Mouse (Mus musculus): ENCODE measurements at regions not wholly inside any gene's neighbourhood (a gene's known extent, or its start where the extent isn't known, plus 50 kb on each side); places are given as distances from the start of the nearest gene placed in this dataset.

DNA sequence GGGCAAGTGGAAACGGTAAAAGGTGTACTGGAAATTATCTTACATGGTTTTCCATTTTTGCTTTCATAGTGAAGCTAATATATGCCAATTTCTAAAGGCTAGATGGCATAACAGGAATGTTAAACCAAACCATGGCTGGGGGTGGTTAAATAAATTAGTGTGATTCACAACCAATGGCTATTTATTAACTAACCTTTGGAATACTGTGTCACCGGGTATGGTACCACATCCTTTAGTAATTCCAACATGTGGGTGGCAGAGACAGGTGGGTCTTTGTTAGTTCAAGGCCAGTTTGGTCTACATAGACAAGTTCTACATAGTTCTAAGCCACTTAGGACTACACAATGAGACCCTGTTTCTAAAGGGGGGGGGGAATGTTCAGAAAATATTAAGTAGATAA, 179.8 kb upstream of the Plxnc1 start:
- no peak overlapping the region for H3K4me2 ChIP-seq (ENCODE audit: low read length)

DNA sequence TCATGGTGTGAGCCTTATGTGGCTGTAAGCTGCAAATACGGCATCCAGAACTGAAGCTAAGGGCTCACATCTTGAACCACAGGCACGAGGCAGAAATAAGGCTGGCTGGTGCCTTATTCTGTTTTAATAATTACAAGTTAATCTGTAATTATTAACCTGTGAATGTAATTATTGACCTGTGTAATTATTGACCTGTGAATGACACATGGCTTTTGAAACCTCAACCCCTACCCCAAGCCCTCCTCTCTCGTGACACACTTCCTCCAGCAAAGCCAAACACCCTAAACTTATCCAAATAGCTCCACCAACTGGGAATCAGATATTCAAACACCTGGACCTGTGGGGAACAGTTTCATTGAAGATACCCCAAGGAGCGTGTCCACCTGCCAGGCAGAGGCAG, 175.4 kb upstream of the Plxnc1 start:
- Histone ChIP-seq H3K9me3 (ENCODE audit: control insufficient read depth, low read length) (no peaks in the 10 kb centered on the region), H3K9ac (replicated peaks; ENCODE audit: low read length) (no peak overlapping the region), H3K36me3 (ENCODE audit: control insufficient read depth, insufficient read depth, low read length) (no peaks in the 10 kb centered on the region), H3K4me1 (ENCODE audit: control insufficient read depth, insufficient read depth, low read length) (no peaks in the 10 kb centered on the region), H3K4me2 (ENCODE audit: low read length) (no peak overlapping the region), H3K4me3 (replicated peaks; ENCODE audit: low read depth, low read length) (no peak overlapping the region), H3K27ac (replicated peaks; ENCODE audit: low read depth, low read length) (no peak overlapping the region), H3K27me3 (ENCODE audit: control insufficient read depth, insufficient read depth, low read length) (no peaks in the 10 kb centered on the region)
- ATAC-seq (ENCODE audit: low FRiP score, low TSS enrichment) (no peak), DNase-seq (no peak)
- 81% methylated on average over 4 of the region's 4 CpGs for WGBS

More for the DNA sequence above, 179.8 kb upstream of the Plxnc1 start:
- Histone ChIP-seq H3K4me1 (ENCODE audit: control insufficient read depth, insufficient read depth, low read length) (no peaks in the 10 kb centered on the region), H3K9me3 (ENCODE audit: control insufficient read depth, low read length) (no peaks in the 10 kb centered on the region), H3K9ac (replicated peaks; ENCODE audit: low read length) (no peak overlapping the region), H3K27ac (replicated peaks; ENCODE audit: low read depth, low read length) (no peak overlapping the region), H3K4me3 (replicated peaks; ENCODE audit: low read depth, low read length) (no peak overlapping the region), H3K27me3 (ENCODE audit: control insufficient read depth, insufficient read depth, low read length) (no peaks in the 10 kb centered on the region), H3K36me3 (ENCODE audit: control insufficient read depth, insufficient read depth, low read length) (no peaks in the 10 kb centered on the region)
- no peak for DNase-seq
- 89% methylated on average over 2 of the region's 2 CpGs for WGBS
- no peak for ATAC-seq (ENCODE audit: low FRiP score, low TSS enrichment)

DNA sequence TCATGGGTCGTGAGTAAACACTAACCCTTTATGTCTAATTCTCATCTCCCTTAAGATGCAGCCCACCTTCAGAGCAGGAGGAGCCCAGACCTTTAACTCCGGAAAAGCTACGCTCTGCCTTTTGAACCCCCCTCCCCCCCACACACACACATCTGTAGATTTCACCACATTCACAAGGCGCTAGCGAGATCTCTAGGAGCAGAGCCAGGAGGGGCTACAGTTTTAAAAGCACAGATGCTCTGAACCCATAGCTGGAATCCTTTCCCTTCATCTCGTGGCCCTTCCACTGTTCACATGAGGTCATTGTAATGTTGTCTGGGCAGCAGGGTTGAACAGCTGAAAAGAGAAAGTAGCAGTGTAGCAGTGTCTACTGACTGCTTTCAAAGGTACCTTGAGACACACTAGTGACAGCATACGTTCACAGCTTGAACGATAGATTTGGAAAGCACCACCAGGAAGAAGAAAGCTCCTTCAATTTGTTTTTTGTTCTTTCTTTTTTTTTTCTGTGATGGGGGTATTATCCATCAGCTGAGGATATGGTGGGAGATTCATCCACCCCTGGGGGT, 174.2 kb upstream of the Plxnc1 start:
- H3K27ac ChIP-seq (replicated peaks; ENCODE audit: low read depth, low read length), result no peak overlapping the region
- no peak overlapping the region for H3K4me3 ChIP-seq (replicated peaks; ENCODE audit: low read depth, low read length)
- H3K36me3 ChIP-seq (ENCODE audit: control insufficient read depth, insufficient read depth, low read length), result no peaks in the 10 kb centered on the region
- no peak for DNase-seq
- 65% methylated on average over 8 of the region's 8 CpGs for WGBS
- no peaks in the 10 kb centered on the region for H3K9me3 ChIP-seq (ENCODE audit: control insufficient read depth, low read length)
- H3K4me2 ChIP-seq (ENCODE audit: low read length), result no peak overlapping the region
- no peaks in the 10 kb centered on the region for H3K27me3 ChIP-seq (ENCODE audit: control insufficient read depth, insufficient read depth, low read length)
- ATAC-seq (ENCODE audit: low FRiP score, low TSS enrichment), result no peak
- H3K4me1 ChIP-seq (ENCODE audit: control insufficient read depth, insufficient read depth, low read length), result no peaks in the 10 kb centered on the region
- H3K9ac ChIP-seq (replicated peaks; ENCODE audit: low read length), result no peak overlapping the region

DNA sequence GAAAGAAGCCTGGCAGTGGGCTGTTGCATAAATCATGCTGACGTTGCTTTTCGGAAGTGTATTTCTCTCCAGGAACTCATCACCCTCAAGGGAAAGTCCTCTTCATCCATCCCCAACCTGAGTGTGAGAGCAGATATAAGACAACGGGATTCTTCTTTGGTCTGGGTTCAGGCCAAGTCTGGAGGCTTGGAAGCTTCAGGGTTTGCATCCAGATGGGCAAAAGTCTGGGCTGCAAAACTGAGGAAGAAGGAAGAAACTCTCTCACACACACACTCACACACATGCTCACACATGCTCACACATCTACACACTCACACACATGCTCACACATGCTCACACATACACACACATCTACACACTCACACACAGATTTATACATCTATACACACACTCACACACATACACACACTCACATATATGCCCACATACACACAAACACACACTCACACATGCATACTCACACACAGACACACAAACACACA, 173.1 kb upstream of the Plxnc1 start:
- DNase-seq, result no peak
- Histone ChIP-seq H3K4me3 (replicated peaks; ENCODE audit: low read depth, low read length) (no peak overlapping the region), H3K27ac (replicated peaks; ENCODE audit: low read depth, low read length) (no peak overlapping the region), H3K9ac (replicated peaks; ENCODE audit: low read length) (no peak overlapping the region), H3K27me3 (ENCODE audit: control insufficient read depth, insufficient read depth, low read length) (no peaks in the 10 kb centered on the region), H3K4me2 (ENCODE audit: low read length) (no peak overlapping the region), H3K9me3 (ENCODE audit: control insufficient read depth, low read length) (no peaks in the 10 kb centered on the region), H3K4me1 (ENCODE audit: control insufficient read depth, insufficient read depth, low read length) (no peaks in the 10 kb centered on the region), H3K36me3 (ENCODE audit: control insufficient read depth, insufficient read depth, low read length) (no peaks in the 10 kb centered on the region)
- no peak for ATAC-seq (ENCODE audit: low FRiP score, low TSS enrichment)
- 81% methylated on average over 3 of the region's 3 CpGs for WGBS

DNA sequence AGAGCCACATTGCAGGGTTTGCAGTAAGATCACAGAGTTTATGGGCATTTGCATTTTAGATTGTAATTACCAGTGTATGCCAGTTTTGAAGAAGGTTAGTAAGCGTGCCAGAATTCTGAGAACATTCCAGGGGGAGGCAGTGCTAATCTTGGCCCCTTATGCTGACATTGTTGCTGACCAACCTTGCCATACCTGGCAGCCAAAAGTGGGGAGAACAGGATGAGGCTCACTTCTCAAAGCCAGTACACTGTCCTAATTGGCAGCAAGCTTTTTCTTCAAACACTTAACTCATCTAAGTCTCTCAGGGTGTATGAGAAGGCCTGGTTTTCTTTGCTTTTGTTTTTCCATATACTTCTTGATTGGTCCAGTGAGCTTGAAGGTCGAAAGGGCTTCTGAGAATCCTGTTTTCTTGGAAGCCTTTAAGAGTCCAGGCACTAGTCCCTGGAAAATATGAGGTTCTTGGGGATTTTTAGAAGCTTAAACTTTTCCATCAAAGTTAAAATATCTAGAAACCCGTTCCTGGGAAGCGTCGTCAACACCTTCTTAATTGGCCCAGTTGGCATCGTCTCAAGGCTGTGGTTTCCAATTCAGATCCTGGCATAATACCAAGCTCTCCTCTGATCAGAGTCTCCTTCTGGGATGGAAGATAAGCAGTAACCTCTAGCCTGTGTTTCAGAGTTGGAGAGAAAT, 172.6 kb upstream of the Plxnc1 start:
- Histone ChIP-seq H3K4me1 (ENCODE audit: control insufficient read depth, insufficient read depth, low read length) (no peaks in the 10 kb centered on the region), H3K9ac (replicated peaks; ENCODE audit: low read length) (no peak overlapping the region), H3K36me3 (ENCODE audit: control insufficient read depth, insufficient read depth, low read length) (no peaks in the 10 kb centered on the region), H3K4me3 (replicated peaks; ENCODE audit: low read depth, low read length) (no peak overlapping the region), H3K9me3 (ENCODE audit: control insufficient read depth, low read length) (no peaks in the 10 kb centered on the region), H3K27ac (replicated peaks; ENCODE audit: low read depth, low read length) (no peak overlapping the region), H3K27me3 (ENCODE audit: control insufficient read depth, insufficient read depth, low read length) (no peaks in the 10 kb centered on the region), H3K4me2 (ENCODE audit: low read length) (no peak overlapping the region)
- DNase-seq (peak; percentile 40), ATAC-seq (ENCODE audit: low FRiP score, low TSS enrichment) (no peak)
- 88% methylated on average over 6 of the region's 6 CpGs for WGBS

DNA sequence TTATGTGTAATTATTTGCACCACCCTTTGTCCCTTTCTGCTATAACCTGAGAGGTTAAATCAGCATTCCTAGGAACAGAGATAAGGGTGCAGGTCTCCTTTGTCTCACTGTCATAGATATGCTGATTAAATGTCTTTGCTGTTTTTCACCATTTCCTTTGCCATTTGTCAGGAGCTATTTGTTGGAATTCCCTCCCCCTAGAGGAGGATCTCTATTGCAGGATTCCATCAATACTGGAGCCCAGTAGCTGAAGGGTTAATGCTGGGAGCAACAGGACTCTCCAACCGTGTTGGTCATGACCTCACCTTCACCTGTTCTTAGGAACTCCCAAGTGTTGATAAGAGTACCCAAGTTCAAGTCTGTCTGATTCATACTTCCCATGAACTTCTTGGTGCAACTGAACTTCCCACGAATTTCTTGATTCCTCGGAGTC, 172.0 kb upstream of the Plxnc1 start:
- H3K27ac ChIP-seq (replicated peaks; ENCODE audit: low read depth, low read length), result no peak overlapping the region
- H3K4me3 ChIP-seq (replicated peaks; ENCODE audit: low read depth, low read length), result no peak overlapping the region
- ATAC-seq (ENCODE audit: low FRiP score, low TSS enrichment) (no peak), DNase-seq (no peak)
- no peaks in the 10 kb centered on the region for H3K36me3 ChIP-seq (ENCODE audit: control insufficient read depth, insufficient read depth, low read length)
- no peaks in the 10 kb centered on the region for H3K4me1 ChIP-seq (ENCODE audit: control insufficient read depth, insufficient read depth, low read length)
- no peak overlapping the region for H3K9ac ChIP-seq (replicated peaks; ENCODE audit: low read length)
- WGBS, result 72% methylated on average over 3 of the region's 3 CpGs
- H3K27me3 ChIP-seq (ENCODE audit: control insufficient read depth, insufficient read depth, low read length), result no peaks in the 10 kb centered on the region
- no peaks in the 10 kb centered on the region for H3K9me3 ChIP-seq (ENCODE audit: control insufficient read depth, low read length)
- H3K4me2 ChIP-seq (ENCODE audit: low read length), result no peak overlapping the region

DNA sequence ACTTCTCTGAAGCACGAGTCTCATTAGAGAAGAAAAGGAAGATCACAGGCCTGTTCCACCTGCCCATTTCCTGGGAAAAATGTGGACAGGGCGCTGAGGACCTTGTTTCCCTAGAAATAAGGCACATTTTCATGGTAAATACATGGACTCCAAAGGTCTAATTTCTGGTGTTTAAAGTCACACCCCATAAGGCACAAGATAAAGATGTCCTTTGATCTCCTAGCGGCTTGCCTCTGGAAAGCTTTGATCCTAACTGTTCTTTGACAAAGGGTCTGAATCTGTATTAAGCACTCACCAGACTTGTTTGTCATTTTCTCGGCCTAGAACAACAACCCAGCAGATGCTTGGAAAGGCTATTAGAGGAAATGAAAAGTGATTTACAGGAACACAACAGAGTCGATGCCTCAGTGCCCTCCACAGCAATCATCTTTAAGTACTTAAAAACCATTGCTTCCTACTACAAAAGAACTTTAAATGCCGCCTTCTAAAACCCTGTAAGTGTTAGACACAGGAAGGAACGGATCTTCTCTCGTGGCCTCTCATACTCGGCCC, 168.3 kb upstream of the Plxnc1 start:
- WGBS, result 33% methylated on average over 9 of the region's 9 CpGs

DNA sequence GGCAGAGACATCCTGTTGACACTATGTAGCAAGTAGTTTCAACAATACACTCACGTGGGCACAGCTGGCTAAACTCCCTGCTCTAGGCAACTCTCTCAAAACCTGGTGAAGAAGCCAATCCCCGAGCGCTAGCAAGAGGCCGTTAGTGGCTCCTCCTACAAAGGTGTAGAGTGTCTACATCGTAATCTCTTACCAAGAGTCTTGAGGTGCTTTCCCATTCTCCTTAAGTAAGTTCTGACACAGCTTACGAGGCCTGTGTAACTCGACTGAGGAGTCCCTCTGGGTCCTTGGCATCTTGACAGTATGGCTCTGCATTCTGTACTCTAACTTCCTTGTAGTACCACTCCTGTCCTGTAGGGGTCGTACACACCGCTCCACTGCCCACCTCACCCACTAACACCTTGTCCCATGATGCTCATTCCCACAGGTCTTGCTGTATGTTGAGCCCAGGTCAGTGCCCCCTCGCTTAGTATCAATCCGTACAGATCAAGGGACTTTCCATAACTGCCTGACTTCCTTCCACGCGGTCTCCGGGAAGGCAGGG, 167.7 kb upstream of the Plxnc1 start:
- H3K27me3 ChIP-seq (ENCODE audit: control insufficient read depth, insufficient read depth, low read length), result no peaks in the 10 kb centered on the region
- 73% methylated on average over 14 of the region's 14 CpGs for WGBS
- no peak overlapping the region for H3K4me3 ChIP-seq (replicated peaks; ENCODE audit: low read depth, low read length)
- no peak overlapping the region for H3K4me2 ChIP-seq (ENCODE audit: low read length)
- peaks cover 8% of the 10 kb centered on the region; the same call in 1 of the 2 replicates for H3K4me1 ChIP-seq (ENCODE audit: control insufficient read depth, insufficient read depth, low read length)
- DNase-seq, result no peak
- H3K27ac ChIP-seq (replicated peaks; ENCODE audit: low read depth, low read length), result no peak overlapping the region
- no peaks in the 10 kb centered on the region for H3K36me3 ChIP-seq (ENCODE audit: control insufficient read depth, insufficient read depth, low read length)
- H3K9me3 ChIP-seq (ENCODE audit: control insufficient read depth, low read length), result no peaks in the 10 kb centered on the region
- no peak overlapping the region for H3K9ac ChIP-seq (replicated peaks; ENCODE audit: low read length)
- ATAC-seq (ENCODE audit: low FRiP score, low TSS enrichment), result no peak

More for the DNA sequence above, 168.3 kb upstream of the Plxnc1 start:
- ATAC-seq (ENCODE audit: low FRiP score, low TSS enrichment), result no peak
- no peak overlapping the region for H3K4me3 ChIP-seq (replicated peaks; ENCODE audit: low read depth, low read length)
- H3K9ac ChIP-seq (replicated peaks; ENCODE audit: low read length), result no peak overlapping the region
- H3K9me3 ChIP-seq (ENCODE audit: control insufficient read depth, low read length), result no peaks in the 10 kb centered on the region
- no peak for DNase-seq
- H3K27me3 ChIP-seq (ENCODE audit: control insufficient read depth, insufficient read depth, low read length), result no peaks in the 10 kb centered on the region
- no peak overlapping the region for H3K4me2 ChIP-seq (ENCODE audit: low read length)
- H3K4me1 ChIP-seq (ENCODE audit: control insufficient read depth, insufficient read depth, low read length), result 0 out of 2 replicates have a peak, but pooled peaks cover 1% of the 10 kb centered on the region
- no peaks in the 10 kb centered on the region for H3K36me3 ChIP-seq (ENCODE audit: control insufficient read depth, insufficient read depth, low read length)
- H3K27ac ChIP-seq (replicated peaks; ENCODE audit: low read depth, low read length), result no peak overlapping the region
